Mouse (Mus musculus) bone marrow macrophage, adult 2 months (primary cell): ENCODE measurements at regions not wholly inside any gene's neighbourhood (a gene's known extent, or its start where the extent isn't known, plus 50 kb on each side); places are given as distances from the start of the nearest gene placed in this dataset.

Experiments used
- CTCF ChIP-seq: IDR thresholded peaks from 2 replicates; pipeline ENCODE4 v1.5.1; 2012; ENCODE audit warnings: low read depth, mild to moderate bottlenecking, low read length, moderate library complexity
- POLR2A ChIP-seq: IDR thresholded peaks from 2 replicates; pipeline ENCODE4 v1.6.1; 2012; ENCODE audit warnings: mild to moderate bottlenecking, low read depth, low read length, borderline replicate concordance

- no peak for TF ChIP-seq CTCF
- no peak for TF ChIP-seq POLR2A
These were observed 165.7 kb upstream of the Satb2 start for GRCm38 (mm10) chr1:57144181-57144580.
